Mouse (Mus musculus) brown adipose tissue, adult 24 weeks (tissue): ENCODE results near the gene Gm2115. TPM values are rescaled to one million over a fixed set of nuclear protein-coding genes. Genes with fewer than 3 reads are reported as not detected.

ENCODE experiments used
- H3K27ac ChIP-seq: fragments of 200-500 bp; replicated peaks from 2 replicates; pipeline ENCODE4 v1.5.1; 2012; ENCODE audit warnings: low read depth, mild to moderate bottlenecking, low read length
- H3K4me1 ChIP-seq: fragments of 200-500 bp; 2 replicates; pipeline ENCODE4 v1.6.1; 2012; ENCODE audit warnings: low read length, mixed read lengths; ENCODE audit not compliant: control insufficient read depth, insufficient read depth, insufficient read length
- H3K4me3 ChIP-seq: fragments of 200-500 bp; 2 replicates; pipeline ENCODE4 v1.5.1; 2012; ENCODE audit warnings: low read depth, mild to moderate bottlenecking, low read length, moderate library complexity; ENCODE audit not compliant: insufficient read depth
- polyA plus RNA-seq: library from polyadenylated mRNA; stranded (reverse); fragments of >200 nt; gene quantifications from 2 replicates; pipeline ENCODE4 v1.2.4, GENCODE M21; 2012; ENCODE audit not compliant: missing spikeins, insufficient read depth, insufficient read length

Gm2115 gene
- polyA plus RNA-seq: 0.16 and 0.21 TPM in 2 replicates

DNA sequence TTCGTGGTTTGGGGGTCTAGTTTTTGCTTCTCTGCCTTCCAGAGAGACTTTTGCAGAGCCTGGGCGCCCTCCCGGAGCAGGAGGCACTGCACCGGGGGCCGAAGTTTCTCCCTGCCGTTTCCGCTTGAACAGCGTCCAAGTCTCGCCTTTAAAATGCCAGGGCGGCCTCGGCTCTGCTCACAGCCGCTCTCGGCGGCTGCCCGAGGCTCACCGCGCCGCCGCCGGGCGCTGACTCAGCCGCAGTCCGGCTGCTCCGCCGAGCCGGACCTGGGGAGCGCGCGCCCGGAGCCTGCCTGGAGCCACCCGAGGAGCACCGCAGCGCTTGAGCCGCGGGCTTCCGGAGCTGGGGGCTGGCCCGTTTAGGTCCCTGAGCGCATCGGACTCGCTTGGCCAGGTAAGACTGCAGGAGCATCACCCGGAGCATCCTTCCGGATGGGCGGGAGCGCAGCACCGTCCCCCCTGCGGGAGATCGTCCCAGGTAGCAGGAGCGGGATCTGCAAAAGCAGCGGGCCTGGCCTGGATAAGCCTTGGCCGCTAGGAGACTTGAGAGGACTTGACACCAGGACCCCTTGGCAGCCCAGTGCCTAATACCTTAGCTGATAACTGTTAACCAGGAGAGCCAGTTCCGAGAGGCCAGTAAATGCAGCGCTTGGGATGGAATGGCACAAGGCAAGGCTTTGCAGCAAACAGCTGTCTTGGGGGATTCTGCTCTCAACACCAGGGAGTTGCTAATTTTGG is at the start of gene Gm2115:
TSS of gene Gm2115 (plus strand) at position 159 of the 738 bp plus-strand sequence.
- Histone ChIP-seq H3K27ac (no peak within 1 kb of the TSS), H3K4me3 (no peak within 1 kb of the TSS)

DNA sequence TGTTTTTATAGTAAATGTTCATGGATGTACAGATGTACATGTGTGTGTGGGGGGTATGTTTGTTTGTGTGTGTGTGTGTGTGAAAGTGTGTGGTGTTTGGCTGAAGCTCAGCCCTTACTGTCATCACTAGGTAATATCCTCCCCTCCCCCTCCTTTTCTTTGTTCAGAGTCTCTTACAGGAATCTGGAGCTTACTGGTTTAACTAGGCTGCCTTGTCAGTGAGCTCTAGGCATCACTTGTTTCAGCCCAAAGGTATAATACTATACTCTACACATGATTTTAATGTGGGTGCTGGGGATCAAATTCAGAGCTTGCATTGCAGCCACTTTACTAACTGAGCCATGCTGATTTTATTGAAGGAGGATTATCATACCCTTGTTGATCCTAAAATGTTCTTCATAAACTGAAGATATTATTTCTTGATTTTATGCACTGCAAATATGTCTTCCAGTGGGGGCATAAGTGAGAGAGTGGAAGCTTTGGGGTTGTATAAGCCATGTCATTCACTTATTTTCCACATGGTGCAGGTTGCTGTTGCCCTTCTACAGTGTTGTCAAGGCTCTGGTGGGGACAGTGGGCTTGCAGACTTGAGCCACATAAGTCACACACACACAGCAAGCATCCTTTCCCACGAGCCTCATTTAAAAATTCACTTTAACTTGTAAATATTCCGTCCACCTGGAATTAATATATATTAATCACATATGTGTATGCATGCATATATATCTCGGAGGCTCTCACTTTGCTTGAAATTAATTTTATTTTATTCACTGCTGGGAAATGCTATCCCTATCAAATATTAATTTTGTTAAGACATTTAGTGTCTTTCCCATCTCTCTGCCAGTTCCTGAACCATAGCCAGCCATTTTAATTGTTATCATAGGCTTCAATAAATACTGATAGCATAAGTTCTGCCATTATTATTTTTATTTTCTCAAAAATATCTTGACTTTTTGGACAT is 45.0 kb upstream of the Gm2115 start:
- Histone ChIP-seq H3K4me1 (no peaks in the 10 kb centered on the region), H3K27ac (no peak overlapping the region), H3K4me3 (no peak overlapping the region)

More for the DNA sequence above, at the start of gene Gm2115:
- H3K4me1 ChIP-seq: no peaks in the 10 kb centered on the region

DNA sequence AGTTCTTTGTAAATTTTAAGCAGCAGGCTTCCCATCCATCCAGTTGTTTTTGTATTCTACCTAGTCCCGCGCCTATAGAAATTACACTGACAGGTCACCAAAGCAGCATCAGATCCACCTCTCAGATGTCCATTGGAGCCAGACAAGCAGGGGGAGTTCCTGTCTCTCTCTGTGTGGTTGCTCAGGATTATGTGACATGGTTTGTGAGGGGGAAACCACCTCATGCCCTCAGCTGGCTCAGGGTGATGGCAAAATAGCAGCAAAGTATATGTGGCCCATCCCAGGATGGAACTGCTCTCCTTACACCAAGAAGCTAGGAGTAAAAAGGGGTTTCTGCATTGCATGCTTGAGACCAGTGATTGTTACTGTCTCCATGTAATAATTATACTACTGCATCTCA is 42.3 kb upstream of the Gm2115 start:
- Histone ChIP-seq H3K27ac (no peak overlapping the region), H3K4me1 (no peaks in the 10 kb centered on the region), H3K4me3 (no peak overlapping the region)

DNA sequence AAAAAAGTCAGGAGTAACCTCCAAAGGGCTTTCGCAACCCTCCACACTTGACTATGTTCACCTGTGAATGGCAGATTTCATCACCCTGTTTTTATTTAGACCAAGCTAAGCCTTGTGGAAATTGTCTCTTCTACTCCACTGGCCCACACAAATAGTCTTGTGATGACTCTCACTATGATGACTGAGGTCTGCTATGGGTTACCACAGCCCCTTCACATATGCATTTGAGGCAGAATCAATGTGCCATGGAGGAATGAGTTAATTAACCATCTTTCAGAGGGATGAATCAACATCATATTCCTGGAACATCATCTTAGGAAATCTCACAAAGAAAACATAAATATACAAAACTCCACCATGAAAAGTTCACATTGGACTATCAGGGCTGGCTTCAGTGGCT is 25.6 kb upstream of the Gm2115 start:
- Histone ChIP-seq H3K4me3 (no peak overlapping the region), H3K27ac (no peak overlapping the region), H3K4me1 (no peaks in the 10 kb centered on the region)

DNA sequence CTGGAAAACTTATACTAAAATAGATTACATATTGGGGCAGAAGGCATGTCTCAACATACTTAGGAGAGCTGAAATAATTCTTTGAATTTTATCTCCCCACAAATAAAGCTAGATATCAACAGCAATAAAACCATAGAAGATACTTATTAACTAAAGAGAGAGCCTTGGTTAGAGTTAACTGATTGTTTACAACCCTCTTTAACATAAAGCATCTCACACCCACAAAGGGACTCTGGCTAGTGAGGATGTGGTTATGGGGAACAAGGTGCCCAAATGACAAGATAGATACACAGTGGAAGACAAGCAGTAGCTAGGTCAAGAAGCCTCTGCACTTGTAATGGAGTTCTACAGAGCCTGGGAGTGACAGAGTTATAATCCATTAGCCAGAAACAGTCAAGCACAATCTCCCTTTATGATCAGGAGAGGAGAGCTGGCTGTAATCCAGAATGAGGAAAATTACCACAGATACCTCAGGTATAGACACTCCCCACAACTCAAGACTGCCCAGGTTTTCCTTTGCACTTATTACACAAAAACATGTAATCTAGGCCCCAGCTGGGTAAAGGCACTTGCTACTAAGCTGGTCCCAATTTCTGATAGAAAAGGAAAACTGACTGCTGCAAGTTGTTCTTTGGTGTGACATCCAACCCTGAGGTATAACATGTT is 10.1 kb upstream of the Gm2115 start:
- H3K4me1 ChIP-seq: no peaks in the 10 kb centered on the region
- H3K4me3 ChIP-seq: no peak overlapping the region
- H3K27ac ChIP-seq: no peak overlapping the region

DNA sequence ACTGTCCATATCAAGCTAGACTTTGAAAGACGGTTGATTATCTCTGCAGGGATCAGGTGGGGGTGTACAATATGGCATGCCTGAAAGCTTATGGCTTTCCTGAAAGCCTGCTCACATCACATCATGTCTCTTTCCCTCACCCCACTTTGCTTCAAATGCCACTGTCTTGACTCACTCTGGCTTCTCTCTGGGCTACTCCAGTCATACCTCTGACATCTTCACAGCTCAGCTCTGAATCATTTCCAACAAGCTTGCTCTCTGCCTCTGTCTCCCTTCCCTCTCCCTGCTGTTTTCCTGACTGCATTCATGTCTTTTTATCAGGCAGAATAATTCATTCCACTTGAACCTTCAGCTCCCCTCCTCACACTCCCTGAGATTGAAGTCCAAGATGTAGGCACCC is 7.4 kb upstream of the Gm2115 start:
- Histone ChIP-seq H3K4me1 (no peaks in the 10 kb centered on the region), H3K27ac (no peak overlapping the region), H3K4me3 (no peak overlapping the region)

DNA sequence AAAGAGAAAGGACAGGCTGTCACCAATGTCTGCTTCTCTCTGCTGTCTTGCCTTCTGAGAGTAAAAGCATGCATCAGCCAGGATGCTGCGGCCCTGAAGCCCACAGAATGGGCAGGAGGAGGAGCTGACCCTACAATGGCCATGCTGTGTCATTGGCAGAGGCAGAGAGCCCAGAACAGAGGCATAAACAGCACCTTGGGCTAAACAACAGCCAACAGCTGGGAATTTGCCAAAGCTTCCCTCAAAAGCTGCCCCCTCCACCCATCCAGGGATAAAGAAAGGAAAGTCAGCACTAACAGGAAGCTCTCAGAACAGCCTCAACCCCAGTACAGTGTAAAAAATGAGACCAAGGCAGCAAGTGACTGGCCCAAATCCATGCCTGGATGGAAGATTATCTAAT is 6.3 kb upstream of the Gm2115 start:
- H3K27ac ChIP-seq: no peak overlapping the region
- H3K4me3 ChIP-seq: no peak overlapping the region
- H3K4me1 ChIP-seq: no peaks in the 10 kb centered on the region

DNA sequence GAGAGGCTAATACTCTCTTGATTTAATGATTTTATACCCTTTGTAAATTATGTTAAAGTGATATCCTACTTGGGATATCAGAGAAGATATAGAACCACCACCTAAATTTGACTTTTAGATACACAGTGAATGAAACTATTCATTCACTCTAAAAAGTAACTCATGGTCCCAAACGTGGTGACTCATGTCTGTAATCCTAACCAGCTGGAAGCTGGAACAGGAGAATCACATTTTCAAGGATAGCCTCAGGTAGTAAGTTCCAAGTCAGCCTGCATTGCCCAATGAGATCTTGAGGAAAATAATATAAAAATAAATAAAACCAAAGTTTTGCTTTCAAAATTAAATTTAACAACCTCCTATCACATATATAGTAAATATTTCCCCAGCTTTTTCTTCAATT is 2.6 kb upstream of the Gm2115 start:
- no peak overlapping the region for H3K4me3 ChIP-seq
- H3K27ac ChIP-seq: no peak overlapping the region
- H3K4me1 ChIP-seq: no peaks in the 10 kb centered on the region

DNA sequence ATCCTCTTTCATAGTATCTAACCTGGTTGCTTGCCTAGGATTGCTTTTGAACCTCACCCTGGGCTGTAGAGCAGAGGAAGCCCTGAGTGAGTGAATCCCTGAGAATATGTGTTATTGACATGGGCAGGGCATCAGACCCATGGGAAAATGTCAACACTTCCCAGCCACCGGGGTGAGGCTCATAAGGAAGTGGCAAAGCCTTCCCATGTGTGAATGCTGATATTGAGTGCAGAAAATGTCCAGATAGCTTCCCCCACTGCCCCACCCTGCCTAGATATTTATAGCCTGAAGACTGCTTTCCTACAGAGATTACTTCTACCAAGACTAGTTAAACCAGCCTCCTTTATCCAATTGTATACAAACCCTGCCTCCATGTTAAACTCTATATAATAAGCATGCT is 4.0 kb downstream of the Gm2115 start:
- Histone ChIP-seq H3K4me3 (no peak overlapping the region), H3K4me1 (no peaks in the 10 kb centered on the region), H3K27ac (no peak overlapping the region)

DNA sequence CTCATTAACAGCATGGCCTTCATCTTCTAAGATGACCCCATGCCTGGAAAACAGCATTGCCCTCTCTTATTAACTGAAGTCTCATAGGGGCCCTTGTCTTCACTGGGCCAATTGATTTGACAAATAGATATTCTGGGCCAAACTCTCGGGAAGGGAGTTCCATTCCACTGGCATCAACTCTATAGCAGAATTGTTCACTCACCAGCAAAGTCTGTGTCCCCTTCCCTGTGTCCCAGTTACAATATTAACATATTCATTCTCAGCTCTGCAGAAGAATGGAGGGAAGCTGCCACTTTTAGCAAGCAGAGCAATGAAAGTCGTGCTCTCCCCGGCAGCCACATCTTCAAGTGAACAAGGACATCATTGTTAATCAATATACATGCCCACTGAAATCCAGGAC is 5.9 kb downstream of the Gm2115 start:
- H3K4me1 ChIP-seq: no peaks in the 10 kb centered on the region
- no peak overlapping the region for H3K27ac ChIP-seq
- no peak overlapping the region for H3K4me3 ChIP-seq

DNA sequence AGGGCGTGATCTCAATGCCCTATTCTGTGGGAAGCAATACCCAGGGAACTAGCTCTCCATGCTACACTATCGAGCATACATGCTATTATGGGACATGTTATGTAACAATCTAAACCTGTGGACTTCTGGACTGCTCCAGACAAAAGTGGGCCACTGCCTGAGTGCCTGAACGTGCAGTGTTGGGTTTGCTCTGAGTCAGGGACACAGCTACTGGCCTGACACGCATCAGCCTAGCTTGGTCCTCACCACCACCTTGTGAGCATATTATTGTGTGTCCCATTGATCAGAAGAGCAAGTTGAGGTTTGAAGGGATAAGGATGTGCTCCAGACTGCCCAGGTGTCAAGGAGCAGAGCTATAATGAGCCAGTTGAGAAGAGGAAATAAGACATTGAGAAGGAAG is 16.2 kb downstream of the Gm2115 start:
- no peaks in the 10 kb centered on the region for H3K4me1 ChIP-seq
- no peak overlapping the region for H3K27ac ChIP-seq
- H3K4me3 ChIP-seq: no peak overlapping the region

DNA sequence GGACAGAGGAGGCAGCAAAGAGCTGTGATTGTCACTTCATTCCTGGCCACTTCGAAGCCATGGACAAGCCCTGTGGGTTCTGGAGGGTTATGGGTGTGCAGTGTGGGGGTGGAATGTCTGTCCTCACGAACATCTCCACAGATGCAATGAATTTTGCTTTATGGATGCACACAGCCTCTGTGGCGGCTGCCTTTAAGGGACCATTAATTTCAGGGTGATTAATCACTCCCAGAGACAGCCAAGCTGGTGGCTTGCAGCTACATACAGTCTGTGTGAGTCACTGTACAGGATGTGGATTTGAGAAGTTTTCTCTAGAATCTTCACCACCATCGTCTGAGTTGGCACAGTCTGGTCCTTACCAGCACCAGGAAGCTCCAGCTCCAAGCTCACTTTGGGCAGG is 17.9 kb downstream of the Gm2115 start:
- Histone ChIP-seq H3K27ac (no peak overlapping the region), H3K4me3 (no peak overlapping the region), H3K4me1 (no peaks in the 10 kb centered on the region)

DNA sequence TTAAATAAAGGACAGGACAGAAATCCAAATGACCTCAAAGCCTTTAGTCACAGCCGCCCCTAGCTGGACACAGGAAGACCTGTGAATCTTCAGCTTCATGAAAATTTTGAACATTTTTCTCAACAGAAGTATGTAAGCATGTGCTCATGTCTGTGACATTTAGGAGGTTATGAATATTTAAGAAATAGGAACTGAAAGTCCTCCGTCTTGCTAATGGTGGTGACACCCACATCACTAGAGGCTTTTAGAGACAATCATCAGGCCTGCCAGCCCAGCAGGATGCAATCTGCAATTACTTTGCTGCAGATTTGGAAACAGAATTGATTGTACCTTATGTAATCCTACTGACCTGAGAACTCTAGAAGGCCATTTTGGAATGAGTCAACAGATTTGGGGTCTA is 22.7 kb downstream of the Gm2115 start:
- Histone ChIP-seq H3K4me1 (no peaks in the 10 kb centered on the region), H3K4me3 (no peak overlapping the region), H3K27ac (no peak overlapping the region)

DNA sequence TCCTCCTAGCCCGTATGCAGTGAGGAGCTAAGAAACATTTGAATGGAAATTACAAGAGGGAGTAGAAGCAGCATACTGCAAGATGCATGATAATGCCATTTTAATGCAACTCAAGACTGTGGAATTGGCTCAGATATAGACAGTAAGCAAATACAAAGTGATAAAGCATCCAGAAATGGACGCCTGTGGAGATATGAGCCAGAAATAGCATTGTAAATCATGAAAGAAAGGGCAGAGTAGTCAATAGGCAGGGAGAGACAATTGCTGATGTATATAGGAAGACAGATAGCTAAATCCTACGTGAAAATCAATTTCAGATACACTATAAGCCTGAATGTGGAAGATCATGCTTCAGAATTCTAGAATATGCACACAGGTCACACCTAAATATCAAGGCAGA is 26.5 kb downstream of the Gm2115 start:
- Histone ChIP-seq H3K4me1 (no peaks in the 10 kb centered on the region), H3K27ac (no peak overlapping the region), H3K4me3 (no peak overlapping the region)

DNA sequence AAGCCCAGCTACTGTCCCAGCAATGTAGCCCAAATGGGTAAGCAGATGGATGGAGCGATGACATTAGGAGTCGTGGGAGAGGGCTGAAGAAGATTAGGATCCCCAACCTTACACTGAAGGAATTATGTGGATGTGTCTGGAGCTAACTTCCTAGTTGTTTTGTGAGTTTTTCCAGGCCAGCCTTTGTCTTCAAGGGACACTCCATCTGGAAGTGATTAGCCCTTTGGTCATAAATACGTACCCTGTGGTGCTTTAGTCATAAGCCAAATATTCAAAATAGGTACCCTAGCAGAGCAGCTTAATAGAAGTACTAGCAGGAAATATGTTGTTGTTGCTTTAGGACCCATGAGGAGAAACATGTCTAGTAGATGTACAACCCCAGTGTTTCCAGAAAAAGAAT is 28.6 kb downstream of the Gm2115 start:
- no peak overlapping the region for H3K4me3 ChIP-seq
- no peaks in the 10 kb centered on the region for H3K4me1 ChIP-seq
- H3K27ac ChIP-seq: no peak overlapping the region
